Mouse (Mus musculus): ENCODE results near the gene Id4.
A peak's percentile ranks its signal among the peaks of the same experiment; 100 is the strongest.

Id4 gene

GRCm38 (mm10) chr13:48260690-48261278, at the start of gene Id4:
TSS of gene Id4 (plus strand) at chr13:48261228.
- peak; percentile 94 to 98 for DNase-seq

- peak; percentile 10 to 33 for DNase-seq
Measured at GRCm38 (mm10) chr13:48227136-48227535, 33.9 kb upstream of the Id4 start.

- peak; percentile 96 to 99 for DNase-seq
Measured at GRCm38 (mm10) chr13:48227712-48228111, 33.3 kb upstream of the Id4 start.

GRCm38 (mm10) chr13:48228114-48228513, 32.9 kb upstream of the Id4 start:
- no peak for DNase-seq

GRCm38 (mm10) chr13:48230996-48231395, 30.0 kb upstream of the Id4 start:
- no peak for DNase-seq

GRCm38 (mm10) chr13:48236436-48236835, 24.6 kb upstream of the Id4 start:
- DNase-seq = no peak

- no peak for DNase-seq
Measured at GRCm38 (mm10) chr13:48236865-48237264, 24.2 kb upstream of the Id4 start.

- DNase-seq = peak; percentile 24 to 38
Measured at GRCm38 (mm10) chr13:48237516-48237915, 23.5 kb upstream of the Id4 start.

GRCm38 (mm10) chr13:48245235-48246012, 15.6 kb upstream of the Id4 start:
- no peak for DNase-seq

- DNase-seq = no peak
Measured at GRCm38 (mm10) chr13:48252559-48252958, 8.5 kb upstream of the Id4 start.

- no peak for DNase-seq
Measured at GRCm38 (mm10) chr13:48255026-48255425, 6.0 kb upstream of the Id4 start.

GRCm38 (mm10) chr13:48261341-48262221, 553 bp downstream of the Id4 start:
- DNase-seq = peak; percentile 58 to 69

GRCm38 (mm10) chr13:48262451-48262969, 1.5 kb downstream of the Id4 start:
- peak; percentile 22 to 37 for DNase-seq

GRCm38 (mm10) chr13:48265029-48265428, 4.0 kb downstream of the Id4 start:
- DNase-seq = no peak

- peak; percentile 41 to 60 for DNase-seq
Measured at GRCm38 (mm10) chr13:48273451-48274069, 12.5 kb downstream of the Id4 start.

GRCm38 (mm10) chr13:48274107-48274506, 13.1 kb downstream of the Id4 start:
- no peak for DNase-seq

GRCm38 (mm10) chr13:48276981-48277380, 16.0 kb downstream of the Id4 start:
- DNase-seq = no peak

GRCm38 (mm10) chr13:48284426-48284825, 23.4 kb downstream of the Id4 start:
- DNase-seq = no peak

GRCm38 (mm10) chr13:48284918-48285693, 24.1 kb downstream of the Id4 start:
- no peak for DNase-seq

GRCm38 (mm10) chr13:48290427-48290826, 29.4 kb downstream of the Id4 start:
- no peak for DNase-seq

- no peak for DNase-seq
Measured at GRCm38 (mm10) chr13:48314500-48314899, 53.5 kb downstream of the Id4 start.
